Mouse (Mus musculus) E14TG2a.4 (cell line): ENCODE data around the gene Bbs12.

Experiments used
- CTCF ChIP-seq: conservative IDR thresholded peaks from 2 replicates; pipeline ENCODE4 v1.5.1; 2014; ENCODE audit warnings: low read length
- NANOG ChIP-seq: IDR thresholded peaks from 2 replicates; pipeline ENCODE4 v1.6.1; 2014; ENCODE audit warnings: borderline replicate concordance, low read length, mixed read lengths
- POU5F1 ChIP-seq: IDR thresholded peaks from 2 replicates; pipeline ENCODE4 v1.6.1; 2014; ENCODE audit warnings: low read length, borderline replicate concordance

DNA sequence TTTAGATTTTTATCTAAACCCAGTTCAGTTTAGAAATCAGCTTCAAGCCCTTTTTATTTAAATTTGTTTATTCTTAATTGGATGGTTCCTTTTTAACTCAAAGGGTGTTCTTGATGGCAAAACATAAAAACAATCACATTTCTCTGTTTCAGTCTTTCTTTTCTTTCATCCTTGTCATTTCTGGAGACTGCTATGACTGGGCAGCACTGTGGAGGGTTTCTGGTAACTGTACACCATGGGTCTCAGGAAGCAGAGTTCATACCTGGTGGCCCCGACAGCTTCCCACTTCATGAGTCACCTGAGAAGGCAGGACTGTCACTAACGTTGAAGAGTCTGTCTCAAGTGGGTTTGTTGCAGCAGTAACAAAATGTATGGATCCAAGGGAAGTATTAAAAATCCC lies 19.7 kb upstream of the Bbs12 start:
- TF ChIP-seq CTCF (no peak), POU5F1 (no peak), NANOG (no peak)
